Mouse (Mus musculus): ENCODE measurements around the gene Nfic. TPM values are rescaled to one million over a fixed set of nuclear protein-coding genes. Genes with fewer than 3 reads are reported as not detected.

The Nfic gene
- polyA plus RNA-seq, 1 experiment from 2014 or later, result 24.5 TPM

GRCm38 (mm10) chr10:81425236-81425850 lies 30.1 kb downstream of the Nfic start:
- Histone ChIP-seq H3K27me3 (replicated peaks; ENCODE audit: control insufficient read depth, insufficient read depth, low read length) (peaks cover 12% of the 10 kb centered on the region), H3K4me3 (ENCODE audit: low read length) (no peak overlapping the region; the same call in 1 of the 2 replicates), H3K4me2 (ENCODE audit: low read length) (peak overlapping the region; percentile 57), H3K27ac (ENCODE audit: low read depth, low read length) (peak overlapping the region; percentile 34; the same call in 1 of the 2 replicates), H3K4me1 (ENCODE audit: control insufficient read depth, insufficient read depth, low read depth, low read length) (peaks cover 37% of the 10 kb centered on the region), H3K9me3 (ENCODE audit: control insufficient read depth, low read length) (no peaks in the 10 kb centered on the region; the same call in 1 of the 2 replicates), H3K36me3 (ENCODE audit: control insufficient read depth, insufficient read depth, low read length) (no peaks in the 10 kb centered on the region), H3K9ac (ENCODE audit: low read depth, low read length) (peak overlapping the region; percentile 31; the same call in 1 of the 2 replicates)
- WGBS, result 29% methylated on average over 9 of the region's 10 CpGs
- no peak for ATAC-seq

- Histone ChIP-seq H3K36me3 (ENCODE audit: control insufficient read depth, insufficient read depth, low read length) (0 out of 2 replicates have a peak, but pooled peaks cover 4% of the 10 kb centered on the region), H3K9ac (ENCODE audit: low read depth, low read length) (peak overlapping the region; percentile 44; the same call in 1 of the 2 replicates), H3K27me3 (replicated peaks; ENCODE audit: control insufficient read depth, insufficient read depth, low read length) (peaks cover 12% of the 10 kb centered on the region), H3K4me1 (ENCODE audit: control insufficient read depth, insufficient read depth, low read depth, low read length) (peaks cover 34% of the 10 kb centered on the region), H3K4me3 (ENCODE audit: low read length) (no peak overlapping the region; the same call in 1 of the 2 replicates), H3K27ac (ENCODE audit: low read depth, low read length) (peak overlapping the region; percentile 37), H3K4me2 (ENCODE audit: low read length) (peak overlapping the region; percentile 57), H3K9me3 (ENCODE audit: control insufficient read depth, low read length) (no peaks in the 10 kb centered on the region; the same call in 1 of the 2 replicates)
- 9% methylated on average over 25 of the region's 25 CpGs for WGBS
- peak; percentile 9; the same call in 1 of the 2 replicates for ATAC-seq
These were observed 31.0 kb downstream of the Nfic start for GRCm38 (mm10) chr10:81424246-81425051.

- Histone ChIP-seq H3K4me1 (ENCODE audit: control insufficient read depth, insufficient read depth, low read depth, low read length) (peaks cover 34% of the 10 kb centered on the region), H3K9me3 (ENCODE audit: control insufficient read depth, low read length) (no peaks in the 10 kb centered on the region; the same call in 1 of the 2 replicates), H3K4me3 (ENCODE audit: low read length) (no peak overlapping the region), H3K27ac (ENCODE audit: low read depth, low read length) (peak overlapping the region; percentile 37), H3K36me3 (ENCODE audit: control insufficient read depth, insufficient read depth, low read length) (0 out of 2 replicates have a peak, but pooled peaks cover 4% of the 10 kb centered on the region), H3K27me3 (replicated peaks; ENCODE audit: control insufficient read depth, insufficient read depth, low read length) (peaks cover 12% of the 10 kb centered on the region), H3K9ac (ENCODE audit: low read depth, low read length) (0 out of 2 replicates have a peak overlapping the region, but pooled peaks have one; percentile 44), H3K4me2 (ENCODE audit: low read length) (peak overlapping the region; percentile 57)
- no peak for ATAC-seq
- 74% methylated on average over 4 of the region's 4 CpGs for WGBS
These were observed 31.8 kb downstream of the Nfic start for GRCm38 (mm10) chr10:81423476-81424245.

GRCm38 (mm10) chr10:81422661-81423217 lies 32.7 kb downstream of the Nfic start:
- Histone ChIP-seq H3K9me3 (ENCODE audit: control insufficient read depth, low read length) (no peaks in the 10 kb centered on the region), H3K4me2 (ENCODE audit: low read length) (no peak overlapping the region), H3K4me3 (ENCODE audit: low read length) (no peak overlapping the region), H3K36me3 (ENCODE audit: control insufficient read depth, insufficient read depth, low read length) (0 out of 2 replicates have a peak, but pooled peaks cover 4% of the 10 kb centered on the region), H3K27me3 (replicated peaks; ENCODE audit: control insufficient read depth, insufficient read depth, low read length) (peaks cover 9% of the 10 kb centered on the region), H3K4me1 (ENCODE audit: control insufficient read depth, insufficient read depth, low read depth, low read length) (peaks cover 41% of the 10 kb centered on the region), H3K27ac (ENCODE audit: low read depth, low read length) (no peak overlapping the region), H3K9ac (ENCODE audit: low read depth, low read length) (no peak overlapping the region)
- WGBS, result 82% methylated on average over 3 of the region's 3 CpGs
- ATAC-seq, result no peak

GRCm38 (mm10) chr10:81422191-81422590 lies 33.2 kb downstream of the Nfic start:
- WGBS, result 74% methylated on average over 6 of the region's 6 CpGs

GRCm38 (mm10) chr10:81421797-81422100 lies 33.7 kb downstream of the Nfic start:
- H3K9me3 ChIP-seq (ENCODE audit: control insufficient read depth, low read length), result no peaks in the 10 kb centered on the region
- no peak for ATAC-seq
- H3K4me1 ChIP-seq (ENCODE audit: control insufficient read depth, insufficient read depth, low read depth, low read length), result peaks cover 44% of the 10 kb centered on the region
- 71% methylated on average over 5 of the region's 5 CpGs for WGBS
- H3K36me3 ChIP-seq (ENCODE audit: control insufficient read depth, insufficient read depth, low read length), result 0 out of 2 replicates have a peak, but pooled peaks cover 4% of the 10 kb centered on the region
- no peak overlapping the region for H3K27ac ChIP-seq (ENCODE audit: low read depth, low read length)
- H3K9ac ChIP-seq (ENCODE audit: low read depth, low read length), result no peak overlapping the region
- H3K4me2 ChIP-seq (ENCODE audit: low read length), result no peak overlapping the region
- peaks cover 4% of the 10 kb centered on the region; the same call in 1 of the 2 replicates for H3K27me3 ChIP-seq (replicated peaks; ENCODE audit: control insufficient read depth, insufficient read depth, low read length)
- no peak overlapping the region for H3K4me3 ChIP-seq (ENCODE audit: low read length)

More at GRCm38 (mm10) chr10:81422191-81422590, 33.2 kb downstream of the Nfic start:
- Histone ChIP-seq H3K27ac (ENCODE audit: low read depth, low read length) (no peak overlapping the region), H3K4me2 (ENCODE audit: low read length) (no peak overlapping the region), H3K4me1 (ENCODE audit: control insufficient read depth, insufficient read depth, low read depth, low read length) (peaks cover 44% of the 10 kb centered on the region), H3K9me3 (ENCODE audit: control insufficient read depth, low read length) (no peaks in the 10 kb centered on the region), H3K9ac (ENCODE audit: low read depth, low read length) (no peak overlapping the region; the same call in 1 of the 2 replicates), H3K4me3 (ENCODE audit: low read length) (no peak overlapping the region), H3K36me3 (ENCODE audit: control insufficient read depth, insufficient read depth, low read length) (0 out of 2 replicates have a peak, but pooled peaks cover 4% of the 10 kb centered on the region), H3K27me3 (replicated peaks; ENCODE audit: control insufficient read depth, insufficient read depth, low read length) (peaks cover 5% of the 10 kb centered on the region)
- no peak for ATAC-seq

GRCm38 (mm10) chr10:81421041-81421796 lies 34.2 kb downstream of the Nfic start:
- no peaks in the 10 kb centered on the region for H3K9me3 ChIP-seq (ENCODE audit: control insufficient read depth, low read length)
- no peak for ATAC-seq
- H3K4me3 ChIP-seq (ENCODE audit: low read length), result no peak overlapping the region
- H3K36me3 ChIP-seq (ENCODE audit: control insufficient read depth, insufficient read depth, low read length), result 0 out of 2 replicates have a peak, but pooled peaks cover 4% of the 10 kb centered on the region
- no peak overlapping the region for H3K4me2 ChIP-seq (ENCODE audit: low read length)
- peaks cover 43% of the 10 kb centered on the region for H3K4me1 ChIP-seq (ENCODE audit: control insufficient read depth, insufficient read depth, low read depth, low read length)
- WGBS, result 75% methylated on average over 4 of the region's 4 CpGs
- H3K9ac ChIP-seq (ENCODE audit: low read depth, low read length), result no peak overlapping the region
- peaks cover 4% of the 10 kb centered on the region; the same call in 1 of the 2 replicates for H3K27me3 ChIP-seq (replicated peaks; ENCODE audit: control insufficient read depth, insufficient read depth, low read length)
- no peak overlapping the region for H3K27ac ChIP-seq (ENCODE audit: low read depth, low read length)

- Histone ChIP-seq H3K36me3 (ENCODE audit: control insufficient read depth, insufficient read depth, low read length) (0 out of 2 replicates have a peak, but pooled peaks cover 4% of the 10 kb centered on the region), H3K27me3 (replicated peaks; ENCODE audit: control insufficient read depth, insufficient read depth, low read length) (peaks cover 1% of the 10 kb centered on the region; the same call in 1 of the 2 replicates), H3K4me1 (ENCODE audit: control insufficient read depth, insufficient read depth, low read depth, low read length) (peaks cover 41% of the 10 kb centered on the region), H3K27ac (ENCODE audit: low read depth, low read length) (no peak overlapping the region), H3K4me3 (ENCODE audit: low read length) (no peak overlapping the region), H3K9me3 (ENCODE audit: control insufficient read depth, low read length) (no peaks in the 10 kb centered on the region), H3K4me2 (ENCODE audit: low read length) (no peak overlapping the region), H3K9ac (ENCODE audit: low read depth, low read length) (no peak overlapping the region)
- WGBS, result 83% methylated on average over 40 of the region's 40 CpGs
- no peak for ATAC-seq
These were observed 35.2 kb downstream of the Nfic start for GRCm38 (mm10) chr10:81420191-81420767.
